Comparison of ENCODE assay signal across 17 mouse cellular contexts in the genomic region with DNA sequence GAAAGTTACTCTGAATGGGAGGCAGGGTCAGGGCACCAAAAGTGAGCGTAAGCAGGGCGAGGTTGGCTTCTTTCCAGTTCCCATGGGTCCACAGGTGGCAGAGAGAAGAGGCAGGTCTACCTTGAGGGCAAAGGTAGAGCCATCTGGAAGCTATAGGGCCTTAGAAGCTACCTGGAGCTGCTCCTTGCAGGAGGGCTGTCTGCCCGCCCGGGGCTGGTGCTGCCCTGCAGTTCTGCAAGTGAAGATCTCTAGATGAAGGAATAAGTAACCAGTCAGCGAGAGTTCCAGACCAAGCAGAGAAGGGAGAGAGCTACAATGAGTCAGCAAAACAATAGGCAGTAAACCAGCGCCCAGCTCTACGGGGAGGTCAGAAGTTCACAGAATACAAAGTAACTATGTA. TPM values are rescaled to one million over a fixed set of nuclear protein-coding genes. Genes with fewer than 3 reads are reported as not detected.
DNase-seq lines count a peak whose midpoint lies in the region; ATAC-seq and TF ChIP-seq lines count a peak whose summit lies in the region.
"Had no signal": no experiment of that assay in that cellular context is flagged by ENCODE, and none has a peak within 500 bp of the region (broad histone marks: within the 10 kb centered on the region; RNA-seq: fewer than 3 reads in every experiment).

No protein-coding gene starts in this region.

- no peak overlapping the region for H3K4me3 ChIP-seq in intestine, postnatal 0 days (ENCODE audit: low read depth, low read length)
- H3K4me3 ChIP-seq: heart, embryonic 13.5 days; hindbrain, embryonic 10.5 days; left cerebral cortex, adult 2 months; neural tube, embryonic 12.5 days had no signal

- DNase-seq in testis, postnatal 14 days (ENCODE audit: low spot score) = peak; percentile 45
- DNase-seq in testis, postnatal 10 days (ENCODE audit: low spot score) = no peak
- peak; percentile 21 to 35 for DNase-seq in kidney, postnatal 4 days
- DNase-seq in layer of hippocampus, postnatal 10 days (ENCODE audit: low spot score in 2 of 2) = no peak
- DNase-seq in heart, adult 8-10 months (ENCODE audit: low spot score) = no peak
- DNase-seq: adrenal gland, adult 2 months; cerebellum, adult 2 months; embryo, embryonic 11 days; gastrocnemius, postnatal 25 days; liver, postnatal 0 days had no signal

- no peaks in the 10 kb centered on the region for H3K36me3 ChIP-seq in intestine, postnatal 0 days (ENCODE audit: control insufficient read depth, insufficient read depth)
- H3K36me3 ChIP-seq: heart, embryonic 13.5 days; hindbrain, embryonic 10.5 days; neural tube, embryonic 12.5 days had no signal

- ATAC-seq in intestine, postnatal 0 days = peak; percentile 94
- no peak for ATAC-seq in CD4-positive, CD25-positive, alpha-beta regulatory T cell, adult 4 months
- ATAC-seq: liver, postnatal 0 days; midbrain, embryonic 16.5 days had no signal

- H3K9ac ChIP-seq in intestine, postnatal 0 days (ENCODE audit: low read depth, low read length) = no peak overlapping the region
- H3K9ac ChIP-seq: heart, embryonic 13.5 days; liver, postnatal 0 days; neural tube, embryonic 12.5 days had no signal

- no peak overlapping the region for H3K4me2 ChIP-seq in intestine, postnatal 0 days (replicated peaks; ENCODE audit: low read depth)
- H3K4me2 ChIP-seq: heart, embryonic 13.5 days; neural tube, embryonic 12.5 days had no signal

- WGBS in intestine, postnatal 0 days = 29% methylated on average over 7 of the region's 7 CpGs

- H3K4me1 ChIP-seq in intestine, postnatal 0 days (replicated peaks; ENCODE audit: control insufficient read depth, insufficient read depth, low read length) = 0 out of 2 replicates have a peak, but pooled peaks cover 4% of the 10 kb centered on the region
- H3K4me1 ChIP-seq: heart, embryonic 13.5 days; neural tube, embryonic 12.5 days had no signal

- no peak overlapping the region for H3K27ac ChIP-seq in intestine, postnatal 0 days (ENCODE audit: low read depth, low read length)
- H3K27ac ChIP-seq: heart, embryonic 13.5 days; hindbrain, embryonic 10.5 days; left cerebral cortex, adult 2 months; neural tube, embryonic 12.5 days had no signal

- no peaks in the 10 kb centered on the region for H3K27me3 ChIP-seq in intestine, postnatal 0 days (replicated peaks; ENCODE audit: control insufficient read depth, insufficient read depth, low read length)
- H3K27me3 ChIP-seq: neural tube, embryonic 12.5 days had no signal

- no peaks in the 10 kb centered on the region for H3K9me3 ChIP-seq in intestine, postnatal 0 days (ENCODE audit: control insufficient read depth)
- H3K9me3 ChIP-seq: heart, embryonic 13.5 days; hindbrain, embryonic 10.5 days; neural tube, embryonic 12.5 days had no signal

- TF ChIP-seq CTCF in intestine, postnatal 0 days (IDR thresholded peaks at IDR 0.05; ENCODE audit: low read depth) = no peak

RNA-seq across cellular contexts. Expression of gene Tcerg1l, which starts 22.0 kb away (rescaled TPM):
- polyA plus RNA-seq in intestine, postnatal 0 days (2015; fragmentation: Nextera tagmentation; extraction: Ambion mirVana) = 0.29 and 0.55 TPM in 2 replicates
- polyA plus RNA-seq in CD4-positive, CD25-positive, alpha-beta regulatory T cell, adult 4 months (2017; shearing (Covaris generic)) = not detected
- total RNA-seq in layer of hippocampus, postnatal 10 days (2021) = 10 to 100 TPM; 12.8 to 16.1 TPM
- not detected for total RNA-seq in heart, adult 8-10 months (2022)
- total RNA-seq: gastrocnemius, postnatal 25 days had no signal
- polyA plus RNA-seq: liver, postnatal 0 days had no signal

Comparison
In these comparisons a context has a peak if more than half of its experiments do, and no peak if none do; other contexts are left out.
1. DNase-seq: peak in testis, postnatal 14 days (single experiment) and kidney, postnatal 4 days (2 of 2); none in testis, postnatal 10 days (single experiment), layer of hippocampus, postnatal 10 days (0 of 2) and heart, adult 8-10 months (single experiment).
2. RNA of gene Tcerg1l, which starts 22.0 kb away (total RNA-seq): 12.8 to 16.1 TPM in layer of hippocampus, postnatal 10 days; not detected in heart, adult 8-10 months; every median in the first group is over 10 times any median in the second.